Mouse (Mus musculus): ENCODE measurements around the gene Hspb9. TPM values are rescaled to one million over a fixed set of nuclear protein-coding genes. Genes with fewer than 3 reads are reported as not detected.

Hspb9 gene
- polyA plus RNA-seq (2021), result 0.49 TPM

DNA sequence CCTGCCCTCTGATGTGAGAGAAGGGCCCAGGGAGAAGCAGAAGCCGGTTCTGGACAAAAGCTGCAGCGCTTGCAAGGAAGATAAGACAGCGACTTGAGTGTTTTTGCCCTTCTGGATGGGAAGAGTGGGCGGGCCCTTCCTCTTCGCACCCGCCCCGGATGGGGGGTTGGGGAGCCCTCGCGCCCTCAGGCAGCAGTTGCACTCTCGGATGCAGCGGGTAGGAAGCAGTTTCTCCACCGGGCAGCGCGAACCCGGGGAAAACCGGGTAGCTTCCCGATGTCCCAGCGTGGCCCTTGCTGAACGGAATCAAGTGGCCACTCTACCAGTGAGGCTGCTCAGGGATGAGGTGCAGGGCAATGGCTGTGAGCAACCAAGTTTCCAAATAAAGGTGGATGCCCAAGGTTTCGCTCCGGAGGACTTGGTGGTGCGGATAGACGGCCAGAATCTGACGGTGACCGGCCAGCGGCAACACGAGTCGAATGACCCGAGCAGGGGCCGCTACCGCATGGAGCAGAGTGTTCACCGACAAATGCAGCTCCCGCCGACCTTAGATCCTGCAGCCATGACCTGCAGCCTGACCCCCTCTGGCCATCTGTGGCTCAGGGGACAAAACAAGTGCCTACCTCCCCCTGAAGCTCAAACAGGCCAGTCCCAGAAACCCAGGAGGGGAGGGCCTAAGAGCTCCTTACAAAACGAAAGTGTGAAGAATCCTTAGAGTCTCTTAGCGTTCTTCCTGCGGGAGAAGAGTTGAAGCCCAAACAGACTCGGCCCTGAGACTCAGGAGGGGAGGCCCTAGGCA lies at the start of gene Hspb9:
TSS of gene Hspb9 (plus strand) at position 116 of the 799 bp plus-strand sequence.
- POLR2A ChIA-PET, result interaction anchor here (0.6 kb wide), 2 partner anchors 28 to 248 kb away, joined by 3 to 8 read pairs; no protein-coding TSS in a partner anchor
- DNase-seq (ENCODE audit: low read depth, low spot score), result no peak
- ATAC-seq, result no peak
- H3K27me3 ChIP-seq, result no peaks in the 10 kb centered on the region
- CTCF ChIA-PET, result interaction anchor here (0.9 to 1.7 kb wide), 7 partner anchors 9 to 243 kb away, joined by 3 to 6 read pairs (median 4); partner anchors contain the start of gene Dhx58
- TF ChIP-seq CTCF (IDR thresholded peaks at IDR 0.05), result no peak
- in situ Hi-C loops (cut with MboI; ENCODE audit: low pct_unique_long_range_greater_than_20kb), result loop anchor here (10.0 kb wide), 1 partner anchor 241 kb away; no protein-coding TSS in a partner anchor

DNA sequence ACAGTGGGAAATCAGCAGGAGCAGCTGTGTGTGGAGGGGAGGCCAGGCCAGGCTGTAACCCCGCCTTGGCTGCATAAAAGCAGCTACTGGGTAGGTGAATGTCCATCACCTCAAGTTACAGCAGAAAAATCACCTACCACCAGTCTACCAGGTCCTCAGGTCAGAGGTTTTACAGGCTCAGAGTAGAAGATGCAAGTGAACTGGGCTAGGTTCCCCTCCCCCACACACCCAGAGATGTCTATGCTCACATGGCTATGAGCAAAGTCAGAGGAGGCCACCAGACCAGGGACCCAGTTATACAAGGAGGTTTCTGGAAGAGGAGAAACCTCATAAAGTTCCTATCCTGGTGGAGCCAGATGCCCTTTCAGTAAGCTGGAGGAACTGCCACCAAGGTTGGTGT lies 42.6 kb upstream of the Hspb9 start:
- ChIA-PET CTCF (no interaction called here), POLR2A (no interaction called here)
- peaks cover 12% of the 10 kb centered on the region for H3K27me3 ChIP-seq
- no peak for TF ChIP-seq CTCF (IDR thresholded peaks at IDR 0.05)
- ATAC-seq (no peak), DNase-seq (ENCODE audit: low read depth, low spot score) (no peak)
- in situ Hi-C loops (cut with MboI; ENCODE audit: low pct_unique_long_range_greater_than_20kb), result no loop called here

DNA sequence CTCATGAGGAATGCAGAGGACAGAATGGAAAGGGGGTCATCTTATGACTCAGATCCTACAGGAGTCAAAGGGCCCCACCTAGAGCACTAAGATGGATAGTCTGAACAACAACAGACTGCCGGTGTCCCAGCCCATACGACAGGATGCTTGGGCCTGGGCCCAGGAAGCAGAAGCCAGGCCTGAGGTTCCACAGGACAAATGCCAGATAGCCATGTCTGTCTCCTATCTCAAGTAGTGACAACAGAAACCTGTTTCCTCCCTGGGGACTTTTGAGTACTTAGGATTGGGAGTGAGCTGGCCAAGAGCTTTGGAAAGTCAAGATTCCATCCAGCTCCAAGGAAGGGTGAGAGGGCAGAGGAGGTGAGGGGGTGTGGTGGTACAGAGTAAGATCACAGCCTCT lies 41.7 kb upstream of the Hspb9 start:
- in situ Hi-C loops (cut with MboI; ENCODE audit: low pct_unique_long_range_greater_than_20kb), result no loop called here
- ATAC-seq, result no peak
- peaks cover 12% of the 10 kb centered on the region for H3K27me3 ChIP-seq
- ChIA-PET CTCF (no interaction called here), POLR2A (no interaction called here)
- no peak for DNase-seq (ENCODE audit: low read depth, low spot score)
- no peak for TF ChIP-seq CTCF (IDR thresholded peaks at IDR 0.05)

DNA sequence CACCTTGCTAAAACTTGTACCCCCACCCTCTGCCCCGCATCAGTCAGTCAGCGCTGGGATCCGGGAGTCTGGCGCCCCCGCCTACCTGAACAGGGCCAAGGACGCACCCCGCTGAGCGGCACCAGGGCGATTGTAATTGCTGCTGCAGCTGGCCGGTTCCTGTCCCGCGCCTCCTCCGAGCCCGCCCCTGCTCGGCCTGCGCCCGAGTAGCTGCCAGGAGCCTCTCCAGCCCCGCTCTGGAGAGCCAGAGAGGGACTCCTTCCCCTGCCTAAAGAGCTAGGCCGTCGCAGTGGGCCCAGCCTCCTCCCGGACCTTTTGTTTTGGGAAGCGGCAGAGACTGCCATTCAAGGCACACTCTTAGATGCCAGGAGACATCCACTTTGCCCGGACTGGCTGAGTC lies 40.5 kb upstream of the Hspb9 start:
- POLR2A ChIA-PET, result no interaction called here
- ATAC-seq, result no peak

DNA sequence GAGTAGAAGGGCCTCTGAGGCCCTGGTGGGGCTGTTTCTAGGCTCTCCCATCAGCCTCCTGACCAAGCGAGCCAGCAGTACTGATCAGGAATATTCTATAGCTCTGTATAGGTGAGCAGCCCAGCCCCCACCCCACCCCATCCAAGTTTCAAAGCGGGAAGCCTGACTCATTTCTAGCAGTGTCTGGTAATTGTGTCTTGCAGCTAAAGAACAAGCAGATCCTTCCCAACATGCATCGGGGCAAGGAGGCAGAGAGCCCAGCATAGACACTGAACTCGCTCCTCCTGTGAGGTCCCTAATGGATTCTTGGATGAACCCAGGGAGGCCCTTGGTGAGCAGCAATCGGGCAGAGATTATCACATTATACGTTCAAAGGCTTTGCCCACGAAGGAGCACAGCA lies 35.8 kb upstream of the Hspb9 start:
- in situ Hi-C loops (cut with MboI; ENCODE audit: low pct_unique_long_range_greater_than_20kb), result no loop called here
- no peak for ATAC-seq
- CTCF ChIA-PET, result no interaction called here

More for the DNA sequence above, 40.5 kb upstream of the Hspb9 start:
- DNase-seq (ENCODE audit: low read depth, low spot score), result no peak
- TF ChIP-seq CTCF (IDR thresholded peaks at IDR 0.05), result no peak
- in situ Hi-C loops (cut with MboI; ENCODE audit: low pct_unique_long_range_greater_than_20kb), result no loop called here
- CTCF ChIA-PET, result no interaction called here
- peaks cover 12% of the 10 kb centered on the region for H3K27me3 ChIP-seq

DNA sequence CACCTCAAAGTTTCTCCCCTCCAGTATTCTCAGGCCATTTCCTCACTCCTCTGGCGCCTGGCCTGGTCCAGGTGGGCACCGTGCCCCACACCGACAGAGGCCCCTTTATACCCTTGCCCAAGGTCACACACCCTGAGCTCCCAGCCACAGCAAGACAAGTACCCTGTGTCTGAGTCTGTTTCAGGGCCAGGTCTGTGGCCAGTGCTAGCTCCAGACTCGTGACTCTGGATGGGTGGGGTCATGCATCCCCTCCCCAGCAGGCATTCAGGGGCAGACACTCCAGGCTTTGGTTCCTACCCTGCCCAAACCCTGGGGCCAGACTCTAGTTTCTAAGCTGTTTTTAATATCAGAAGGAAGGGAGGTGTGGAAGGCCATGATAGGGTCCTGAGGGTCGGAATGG lies 31.8 kb upstream of the Hspb9 start:
- in situ Hi-C loops (cut with MboI; ENCODE audit: low pct_unique_long_range_greater_than_20kb), result no loop called here
- ATAC-seq (no peak), DNase-seq (ENCODE audit: low read depth, low spot score) (no peak)
- ChIA-PET CTCF (no interaction called here), POLR2A (interaction anchor here (1.0 kb wide), 1 partner anchor 99 kb away, joined by 3 read pairs; no protein-coding TSS in a partner anchor)
- peaks cover 9% of the 10 kb centered on the region for H3K27me3 ChIP-seq
- no peak for TF ChIP-seq CTCF (IDR thresholded peaks at IDR 0.05)

More for the DNA sequence above, 35.8 kb upstream of the Hspb9 start:
- TF ChIP-seq CTCF (IDR thresholded peaks at IDR 0.05), result no peak
- DNase-seq (ENCODE audit: low read depth, low spot score), result no peak
- POLR2A ChIA-PET, result no interaction called here
- peaks cover 15% of the 10 kb centered on the region for H3K27me3 ChIP-seq

DNA sequence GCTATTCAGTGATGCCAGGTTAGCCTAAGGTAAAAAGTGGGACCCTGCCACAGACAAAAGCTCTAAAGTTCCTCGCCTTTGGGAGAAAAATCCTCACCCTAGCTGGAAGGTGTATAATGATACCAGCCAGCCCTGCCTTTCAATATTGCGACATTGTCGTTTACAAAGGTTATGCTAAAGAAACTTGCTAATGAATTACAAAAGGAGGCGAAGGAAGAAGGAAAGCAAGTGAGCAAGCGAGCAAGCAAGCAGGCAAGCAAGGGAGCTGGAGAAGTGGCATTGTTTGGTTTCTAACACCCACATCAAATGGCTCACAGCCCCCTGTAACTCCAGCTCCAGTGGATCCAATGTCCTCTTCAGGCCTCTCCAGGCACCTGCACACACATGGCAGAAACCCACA lies 31.1 kb upstream of the Hspb9 start:
- TF ChIP-seq CTCF (IDR thresholded peaks at IDR 0.05), result no peak
- in situ Hi-C loops (cut with MboI; ENCODE audit: low pct_unique_long_range_greater_than_20kb), result no loop called here
- ATAC-seq, result no peak
- peaks cover 9% of the 10 kb centered on the region for H3K27me3 ChIP-seq
- ChIA-PET POLR2A (no interaction called here), CTCF (no interaction called here)
- DNase-seq (ENCODE audit: low read depth, low spot score), result no peak

DNA sequence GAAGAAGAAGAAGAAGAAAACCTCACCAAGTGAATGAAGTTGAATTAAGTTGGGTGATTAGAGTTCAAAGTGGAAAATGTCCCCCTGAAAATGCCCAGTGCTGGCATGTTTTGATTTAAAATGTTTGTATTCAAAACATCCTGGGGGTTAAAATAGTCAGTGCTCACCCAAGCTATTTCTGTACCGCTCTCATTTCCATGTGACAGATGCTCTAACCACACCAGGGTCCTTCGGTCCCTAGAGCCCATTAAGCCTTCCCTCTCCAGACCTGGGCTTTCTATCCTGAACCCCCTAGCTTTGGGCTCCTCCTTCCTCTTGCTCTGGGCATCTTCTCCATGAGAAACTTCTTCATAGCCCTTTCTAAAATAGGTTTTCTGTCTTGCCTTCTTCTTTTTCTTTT lies 29.6 kb upstream of the Hspb9 start:
- CTCF ChIA-PET, result no interaction called here
- peaks cover 6% of the 10 kb centered on the region for H3K27me3 ChIP-seq
- in situ Hi-C loops (cut with MboI; ENCODE audit: low pct_unique_long_range_greater_than_20kb), result no loop called here
- TF ChIP-seq CTCF (IDR thresholded peaks at IDR 0.05), result no peak
- DNase-seq (ENCODE audit: low read depth, low spot score), result no peak
- ATAC-seq, result no peak
- POLR2A ChIA-PET, result interaction anchor here (0.6 kb wide), 1 partner anchor 260 kb away, joined by 5 read pairs; no protein-coding TSS in a partner anchor

DNA sequence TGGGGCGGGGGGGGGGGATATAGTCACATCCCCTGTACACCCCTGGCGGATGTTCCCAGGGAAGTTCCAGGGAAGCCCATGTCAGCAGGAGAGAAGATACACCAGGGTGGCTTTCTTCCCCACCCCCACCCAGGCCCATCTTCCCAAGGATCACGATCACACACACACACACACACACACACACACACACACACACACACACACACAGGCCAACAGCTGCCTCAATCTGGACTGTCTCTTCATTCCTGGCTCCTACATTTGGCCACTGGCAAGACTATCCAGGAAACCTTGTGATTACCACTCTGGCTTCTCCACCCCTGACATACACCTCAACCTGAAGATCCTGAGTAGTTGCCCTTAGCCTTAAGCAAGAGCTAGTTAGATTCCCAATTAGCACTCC lies 28.3 kb upstream of the Hspb9 start:
- no peak for ATAC-seq
- POLR2A ChIA-PET, result interaction anchor here (0.7 to 1.2 kb wide), 2 partner anchors 19 to 29 kb away, joined by 3 read pairs; partner anchors contain the start of gene Dhx58
- in situ Hi-C loops (cut with MboI; ENCODE audit: low pct_unique_long_range_greater_than_20kb), result no loop called here
- peaks cover 6% of the 10 kb centered on the region for H3K27me3 ChIP-seq
- no peak for TF ChIP-seq CTCF (IDR thresholded peaks at IDR 0.05)
- CTCF ChIA-PET, result no interaction called here
- DNase-seq (ENCODE audit: low read depth, low spot score), result no peak

DNA sequence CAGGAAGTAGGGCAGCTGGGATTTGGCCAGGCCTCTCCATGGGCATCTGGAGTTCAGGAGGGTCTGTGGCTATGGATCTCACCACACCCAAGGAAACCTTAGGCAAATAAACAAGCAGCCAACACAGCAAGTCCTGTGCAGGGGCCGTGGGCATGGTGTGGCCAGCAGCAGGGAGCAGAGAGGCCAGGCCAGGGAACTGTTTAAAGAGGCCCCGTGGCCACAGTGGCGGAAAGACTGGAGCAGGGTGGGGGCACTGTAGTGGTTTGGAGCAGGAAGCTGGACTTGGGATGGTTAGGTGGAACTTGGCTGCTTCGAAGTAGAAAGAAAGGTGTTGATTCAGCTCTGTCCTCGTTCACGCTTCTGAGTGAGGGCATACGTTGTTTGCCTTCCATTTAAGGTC lies 26.4 kb upstream of the Hspb9 start:
- DNase-seq (ENCODE audit: low read depth, low spot score) (no peak), ATAC-seq (no peak)
- POLR2A ChIA-PET, result no interaction called here
- CTCF ChIA-PET, result no interaction called here
- in situ Hi-C loops (cut with MboI; ENCODE audit: low pct_unique_long_range_greater_than_20kb), result no loop called here
- TF ChIP-seq CTCF (IDR thresholded peaks at IDR 0.05), result no peak
- H3K27me3 ChIP-seq, result peaks cover 11% of the 10 kb centered on the region

DNA sequence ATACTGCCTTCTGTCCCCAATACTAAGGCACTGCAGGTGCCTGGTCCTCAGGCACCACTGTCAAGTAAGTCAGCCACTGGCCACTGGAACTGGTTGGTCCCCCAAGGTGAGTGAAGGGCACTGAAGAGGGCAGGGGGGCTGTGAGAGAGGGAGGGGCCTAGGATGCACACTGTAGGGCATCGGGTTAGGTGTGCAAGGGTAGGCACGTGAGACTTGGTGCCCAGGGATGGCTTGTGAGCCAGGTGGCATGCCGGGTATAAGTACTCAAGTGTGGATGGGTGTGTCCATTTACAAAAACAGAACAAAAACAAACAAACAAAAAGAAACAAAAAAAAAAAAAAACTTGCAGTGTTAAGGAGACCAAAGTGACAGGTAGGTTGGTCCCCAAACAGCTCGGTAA lies 25.2 kb upstream of the Hspb9 start:
- peaks cover 11% of the 10 kb centered on the region for H3K27me3 ChIP-seq
- ATAC-seq (no peak), DNase-seq (ENCODE audit: low read depth, low spot score) (no peak)
- ChIA-PET POLR2A (no interaction called here), CTCF (no interaction called here)
- in situ Hi-C loops (cut with MboI; ENCODE audit: low pct_unique_long_range_greater_than_20kb), result no loop called here
- TF ChIP-seq CTCF (IDR thresholded peaks at IDR 0.05), result no peak

Measured in Patski (cell line).